Comparison of ENCODE assay signal across 18 mouse cellular contexts in the genomic region with DNA sequence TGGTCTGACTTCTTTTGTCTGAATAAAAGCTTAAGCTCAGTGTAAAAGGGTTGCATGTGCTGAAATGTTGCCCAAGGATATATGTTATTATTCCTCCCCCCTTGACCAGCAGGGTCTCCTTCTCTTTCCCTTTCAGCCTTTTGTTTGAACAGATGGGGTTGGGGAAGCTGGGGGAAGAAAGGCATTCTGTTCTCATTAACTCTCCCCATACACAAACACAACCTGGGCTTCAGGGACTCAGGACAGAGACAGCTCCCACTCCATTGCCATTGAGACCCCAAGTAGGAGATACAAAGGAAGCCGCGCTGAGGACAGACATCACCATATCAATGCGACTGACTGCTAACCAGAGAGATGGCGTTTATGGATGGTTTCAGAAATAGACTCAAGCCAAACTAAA. TPM values are rescaled to one million over a fixed set of nuclear protein-coding genes. Genes with fewer than 3 reads are reported as not detected.
DNase-seq lines count a peak whose midpoint lies in the region; ATAC-seq and TF ChIP-seq lines count a peak whose summit lies in the region.
"Had no signal": no experiment of that assay in that cellular context is flagged by ENCODE, and none has a peak within 500 bp of the region (broad histone marks: within the 10 kb centered on the region; RNA-seq: fewer than 3 reads in every experiment).

No protein-coding gene starts in this region.

- H3K27ac ChIP-seq in forebrain, embryonic 10.5 days: no peak overlapping the region
- H3K27ac ChIP-seq in forebrain, postnatal 0 days (ENCODE audit: low read depth, low read length): no peak overlapping the region
- no peak overlapping the region for H3K27ac ChIP-seq in ES-Bruce4 (ENCODE audit: insufficient read depth, low read length)
- peak overlapping the region; percentile 51; the same call in 1 of the 2 replicates for H3K27ac ChIP-seq in forebrain, embryonic 13.5 days
- peak overlapping the region; percentile 80 for H3K27ac ChIP-seq in midbrain, embryonic 13.5 days
- H3K27ac ChIP-seq in lung, postnatal 0 days (ENCODE audit: low read length): no peak overlapping the region
- H3K27ac ChIP-seq: limb, embryonic 10.5 days; liver, embryonic 13.5 days had no signal

- TF ChIP-seq POLR2A in ES-Bruce4 (IDR thresholded peaks at IDR 0.05; ENCODE audit: insufficient read depth, low read length): no peak

- H3K4me1 ChIP-seq in forebrain, embryonic 10.5 days: peaks cover 42% of the 10 kb centered on the region
- H3K4me1 ChIP-seq in forebrain, postnatal 0 days (ENCODE audit: insufficient read depth): no peaks in the 10 kb centered on the region
- H3K4me1 ChIP-seq in ES-Bruce4 (ENCODE audit: control insufficient read depth, insufficient read depth, low read length): peaks cover 2% of the 10 kb centered on the region
- 0 out of 2 replicates have a peak, but pooled peaks cover 7% of the 10 kb centered on the region for H3K4me1 ChIP-seq in forebrain, embryonic 13.5 days
- peaks cover 38% of the 10 kb centered on the region for H3K4me1 ChIP-seq in midbrain, embryonic 13.5 days (replicated peaks)
- H3K4me1 ChIP-seq in lung, postnatal 0 days (ENCODE audit: insufficient read depth, low read depth, low read length): no peaks in the 10 kb centered on the region
- H3K4me1 ChIP-seq: limb, embryonic 10.5 days; liver, embryonic 13.5 days had no signal

- no peaks in the 10 kb centered on the region; the same call in 1 of the 2 replicates for H3K9me3 ChIP-seq in forebrain, embryonic 10.5 days
- H3K9me3 ChIP-seq in forebrain, postnatal 0 days (ENCODE audit: low read length): no peaks in the 10 kb centered on the region
- H3K9me3 ChIP-seq in ES-Bruce4 (replicated peaks; ENCODE audit: control insufficient read depth, insufficient read depth, low read length, poor library complexity, severe bottlenecking): no peaks in the 10 kb centered on the region
- no peaks in the 10 kb centered on the region for H3K9me3 ChIP-seq in forebrain, embryonic 13.5 days (replicated peaks)
- peaks cover under 1% of the 10 kb centered on the region; the same call in 1 of the 2 replicates for H3K9me3 ChIP-seq in midbrain, embryonic 13.5 days
- H3K9me3 ChIP-seq in lung, postnatal 0 days (ENCODE audit: low read length): no peaks in the 10 kb centered on the region
- H3K9me3 ChIP-seq: limb, embryonic 10.5 days; liver, embryonic 13.5 days had no signal

- H3K4me2 ChIP-seq in forebrain, postnatal 0 days (ENCODE audit: low read depth): no peak overlapping the region
- no peak overlapping the region for H3K4me2 ChIP-seq in forebrain, embryonic 13.5 days
- H3K4me2 ChIP-seq in midbrain, embryonic 13.5 days (replicated peaks): no peak overlapping the region
- H3K4me2 ChIP-seq in lung, postnatal 0 days (replicated peaks; ENCODE audit: low read depth, low read length): no peak overlapping the region
- H3K4me2 ChIP-seq: liver, embryonic 13.5 days had no signal

- no peak overlapping the region for H3K4me3 ChIP-seq in forebrain, embryonic 10.5 days
- H3K4me3 ChIP-seq in forebrain, postnatal 0 days (ENCODE audit: low read depth, low read length): no peak overlapping the region
- no peak overlapping the region for H3K4me3 ChIP-seq in ES-Bruce4 (ENCODE audit: low read depth, low read length)
- no peak overlapping the region for H3K4me3 ChIP-seq in forebrain, embryonic 13.5 days
- no peak overlapping the region for H3K4me3 ChIP-seq in midbrain, embryonic 13.5 days (replicated peaks)
- no peak overlapping the region for H3K4me3 ChIP-seq in lung, postnatal 0 days (ENCODE audit: low read depth, low read length)
- H3K4me3 ChIP-seq: limb, embryonic 10.5 days; liver, embryonic 13.5 days had no signal

- 14% methylated on average over 4 of the region's 4 CpGs for WGBS in forebrain, embryonic 10.5 days
- 17% methylated on average over 4 of the region's 4 CpGs for WGBS in forebrain, postnatal 0 days
- WGBS in forebrain, embryonic 13.5 days: 9% methylated on average over 4 of the region's 4 CpGs
- WGBS in midbrain, embryonic 13.5 days: 6% methylated on average over 4 of the region's 4 CpGs
- 56% methylated on average over 4 of the region's 4 CpGs for WGBS in lung, postnatal 0 days

- DNase-seq in forebrain, embryonic 10.5 days (ENCODE audit: extremely low spot score, low spot score): peak; percentile 25
- DNase-seq in forebrain, postnatal 0 days: no peak
- DNase-seq in adrenal gland, postnatal 14 days: no peak
- DNase-seq in lung, postnatal 0 days (ENCODE audit: low spot score): no peak
- DNase-seq in yolk sac, embryonic 10.5 days (ENCODE audit: low spot score): no peak
- DNase-seq: adrenal gland, adult 2 months; heart, adult 18-20 months; kidney, postnatal 14 days; liver, embryonic 13.5 days; lung, postnatal 10 days; thymus, adult 2 months had no signal

- no peak for ATAC-seq in forebrain, postnatal 0 days
- peak; percentile 21; the same call in 1 of the 2 replicates for ATAC-seq in forebrain, embryonic 13.5 days
- ATAC-seq in midbrain, embryonic 13.5 days: peak; percentile 70; the same call in 1 of the 2 replicates
- no peak for ATAC-seq in lung, postnatal 0 days
- ATAC-seq: intestine, embryonic 16.5 days had no signal

- H3K27me3 ChIP-seq in forebrain, embryonic 10.5 days (ENCODE audit: poor library complexity, severe bottlenecking): peaks cover 30% of the 10 kb centered on the region
- H3K27me3 ChIP-seq in forebrain, postnatal 0 days (ENCODE audit: insufficient read depth, low read length): no peaks in the 10 kb centered on the region
- H3K27me3 ChIP-seq in ES-Bruce4 (ENCODE audit: control insufficient read depth, insufficient read depth, low read length, poor library complexity, severe bottlenecking): no peaks in the 10 kb centered on the region
- no peaks in the 10 kb centered on the region for H3K27me3 ChIP-seq in forebrain, embryonic 13.5 days
- no peaks in the 10 kb centered on the region for H3K27me3 ChIP-seq in midbrain, embryonic 13.5 days
- no peaks in the 10 kb centered on the region for H3K27me3 ChIP-seq in lung, postnatal 0 days (replicated peaks; ENCODE audit: insufficient read depth, low read length)
- H3K27me3 ChIP-seq: liver, embryonic 13.5 days had no signal

- peak; percentile 57 for TF ChIP-seq EP300 in ES-Bruce4 (IDR thresholded peaks at IDR 0.05; ENCODE audit: insufficient read depth, low read depth, low read length)
- TF ChIP-seq EP300 in lung, postnatal 0 days (IDR thresholded peaks at IDR 0.05): no peak

- no peak overlapping the region for H3K9ac ChIP-seq in forebrain, postnatal 0 days
- H3K9ac ChIP-seq in ES-Bruce4 (ENCODE audit: low read depth, poor library complexity, severe bottlenecking): no peak overlapping the region
- H3K9ac ChIP-seq in forebrain, embryonic 13.5 days: no peak overlapping the region
- H3K9ac ChIP-seq in midbrain, embryonic 13.5 days (replicated peaks): no peak overlapping the region
- H3K9ac ChIP-seq in lung, postnatal 0 days (replicated peaks; ENCODE audit: low read depth): no peak overlapping the region
- H3K9ac ChIP-seq: liver, embryonic 13.5 days had no signal

- no peaks in the 10 kb centered on the region for H3K36me3 ChIP-seq in forebrain, embryonic 10.5 days (replicated peaks)
- H3K36me3 ChIP-seq in forebrain, postnatal 0 days (ENCODE audit: insufficient read depth): no peaks in the 10 kb centered on the region
- H3K36me3 ChIP-seq in ES-Bruce4 (ENCODE audit: control insufficient read depth, insufficient read depth, low read length, poor library complexity, severe bottlenecking): no peaks in the 10 kb centered on the region
- H3K36me3 ChIP-seq in forebrain, embryonic 13.5 days (ENCODE audit: poor library complexity, severe bottlenecking): no peaks in the 10 kb centered on the region
- H3K36me3 ChIP-seq in midbrain, embryonic 13.5 days: no peaks in the 10 kb centered on the region
- no peaks in the 10 kb centered on the region for H3K36me3 ChIP-seq in lung, postnatal 0 days (ENCODE audit: insufficient read depth, low read length)
- H3K36me3 ChIP-seq: limb, embryonic 10.5 days; liver, embryonic 13.5 days had no signal

- TF ChIP-seq CTCF in forebrain, postnatal 0 days (IDR thresholded peaks at IDR 0.05; ENCODE audit: low read depth): no peak
- TF ChIP-seq CTCF in ES-Bruce4 (IDR thresholded peaks at IDR 0.05; ENCODE audit: low read depth, low read length): no peak
- TF ChIP-seq CTCF in lung, postnatal 0 days (IDR thresholded peaks at IDR 0.05): no peak

RNA-seq across cellular contexts. Expression of a gene that starts 30.3 kb away (rescaled TPM):
- polyA plus RNA-seq in forebrain, embryonic 10.5 days (2016; fragmentation: Nextera tagmentation; extraction: Ambion mirVana): not detected in 2 replicates
- 2.3 and 5.3 TPM in 2 replicates for total RNA-seq in forebrain, postnatal 0 days (2014; rRNA removed)
- 0.59 and 1.1 TPM in 2 replicates for polyA plus RNA-seq in forebrain, postnatal 0 days (2015; fragmentation: Nextera tagmentation; extraction: Ambion mirVana)
- polyA plus RNA-seq in ES-Bruce4 (2011; ENCODE audit: insufficient read depth, insufficient read length, low read depth, missing spikeins): not detected in 2 replicates
- 0.10 and 0.39 TPM in 2 replicates for polyA plus RNA-seq in forebrain, embryonic 13.5 days (2015; fragmentation: Nextera tagmentation; extraction: Ambion mirVana)
- polyA plus RNA-seq in midbrain, embryonic 13.5 days (2015; fragmentation: Nextera tagmentation; extraction: Ambion mirVana): 0.19 and 0.31 TPM in 2 replicates
- total RNA-seq in adrenal gland, postnatal 14 days (2021): 1.7 and 2.0 TPM in 2 replicates
- 7.0 and 9.0 TPM in 2 replicates for polyA plus RNA-seq in lung, postnatal 0 days (2015; fragmentation: Nextera tagmentation; extraction: Ambion mirVana)
- total RNA-seq: monocyte, adult 5-6 weeks had no signal

RNA-seq across cellular contexts. Expression of a gene that starts 46.0 kb away (rescaled TPM):
- 10.4 and 16.5 TPM in 2 replicates for polyA plus RNA-seq in forebrain, embryonic 10.5 days (2016; fragmentation: Nextera tagmentation; extraction: Ambion mirVana)
- total RNA-seq in forebrain, postnatal 0 days (2014; rRNA removed): 8.6 and 19.0 TPM in 2 replicates
- polyA plus RNA-seq in forebrain, postnatal 0 days (2015; fragmentation: Nextera tagmentation; extraction: Ambion mirVana): 7.0 and 14.6 TPM in 2 replicates
- not detected in 2 replicates for polyA plus RNA-seq in ES-Bruce4 (2011; ENCODE audit: insufficient read depth, insufficient read length, low read depth, missing spikeins)
- 34.4 and 44.4 TPM in 2 replicates for polyA plus RNA-seq in forebrain, embryonic 13.5 days (2015; fragmentation: Nextera tagmentation; extraction: Ambion mirVana)
- 86.9 and 98.1 TPM in 2 replicates for polyA plus RNA-seq in midbrain, embryonic 13.5 days (2015; fragmentation: Nextera tagmentation; extraction: Ambion mirVana)
- total RNA-seq in adrenal gland, postnatal 14 days (2021): not detected in 2 replicates
- not detected in 2 replicates for polyA plus RNA-seq in lung, postnatal 0 days (2015; fragmentation: Nextera tagmentation; extraction: Ambion mirVana)
- total RNA-seq: adrenal gland, adult 2 months; heart, adult 18-20 months; monocyte, adult 5-6 weeks had no signal
- polyA plus RNA-seq: adrenal gland, adult 2 months; heart, postnatal 0 days had no signal

Comparison
In these comparisons a context has a peak if more than half of its experiments do, and no peak if none do; other contexts are left out.
1. H3K27ac ChIP-seq: peak in forebrain, embryonic 13.5 days (single experiment) and midbrain, embryonic 13.5 days (single experiment); none in forebrain, embryonic 10.5 days (single experiment), forebrain, postnatal 0 days (single experiment), ES-Bruce4 (single experiment) and lung, postnatal 0 days (single experiment).
2. ATAC-seq: peak in forebrain, embryonic 13.5 days (single experiment) and midbrain, embryonic 13.5 days (single experiment); none in forebrain, postnatal 0 days (single experiment) and lung, postnatal 0 days (single experiment).